Mouse (Mus musculus) thymus, adult 2 months (tissue): Measurements from ENCODE around the gene Tecpr2. TPM values are rescaled to one million over a fixed set of nuclear protein-coding genes. Genes with fewer than 3 reads are reported as not detected.

Source experiments
- DNase-seq: peaks from one replicate; pipeline ENCODE4 v3.0.0; 2021
- H3K27ac ChIP-seq: fragments of 200-500 bp; 2 replicates; pipeline ENCODE4 v1.5.1; 2012; ENCODE audit warnings: low read length, control low read depth; ENCODE audit not compliant: control insufficient read depth, insufficient read depth
- H3K27me3 ChIP-seq: fragments of 200-500 bp; 2 replicates; pipeline ENCODE4 v1.6.1; 2012; ENCODE audit warnings: mild to moderate bottlenecking, low read length, moderate library complexity, mixed read lengths; ENCODE audit not compliant: control insufficient read depth, insufficient read depth
- H3K36me3 ChIP-seq: fragments of 200-500 bp; 2 replicates; pipeline ENCODE4 v1.6.1; 2012; ENCODE audit warnings: mild to moderate bottlenecking, low read length, moderate library complexity; ENCODE audit not compliant: control insufficient read depth, insufficient read depth
- H3K4me1 ChIP-seq: fragments of 200-500 bp; replicated peaks from 2 replicates; pipeline ENCODE4 v1.6.1; 2012; ENCODE audit warnings: low read length; ENCODE audit not compliant: control insufficient read depth, insufficient read depth
- H3K4me3 ChIP-seq: fragments of 200-500 bp; 2 replicates; pipeline ENCODE4 v1.5.1; 2012; ENCODE audit warnings: mild to moderate bottlenecking, low read length, control low read depth, moderate library complexity; ENCODE audit not compliant: control insufficient read depth, insufficient read depth
- CTCF ChIP-seq: fragments of 200-500 bp; IDR thresholded peaks from 2 replicates; pipeline ENCODE4 v1.5.1; 2012; ENCODE audit warnings: mild to moderate bottlenecking, control low read depth, low read length, moderate library complexity, borderline replicate concordance; ENCODE audit not compliant: control insufficient read depth, poor library complexity, insufficient read depth; ENCODE audit errors: extremely low read depth
- POLR2A ChIP-seq: fragments of 200-500 bp; IDR thresholded peaks from 2 replicates; pipeline ENCODE4 v1.6.1; 2012; ENCODE audit warnings: mild to moderate bottlenecking, low read length, control low read depth, moderate library complexity; ENCODE audit not compliant: control insufficient read depth, poor library complexity, insufficient read depth; ENCODE audit errors: extremely low read depth
- WGBS: fragments of 180-500 bp; shearing (Covaris S2); methylation state at CpG from one replicate; pipeline ENCODE4 v1.1.7; 2018; 5-methylcytosine and 5-hydroxymethylcytosine counted together
- polyA plus RNA-seq: library from polyadenylated mRNA; depleted of rRNA; stranded (reverse); fragments of >200 nt; gene quantifications from 2 replicates; pipeline ENCODE4 v1.2.3, GENCODE M21; 2012

Tecpr2 gene
- polyA plus RNA-seq, 1 experiment = 9.3 TPM

GRCm38 (mm10) chr12:110951236-110951635 lies 62.2 kb downstream of the Tecpr2 start:
- Histone ChIP-seq H3K27me3 (no peaks in the 10 kb centered on the region), H3K4me3 (no peak overlapping the region), H3K27ac (no peak overlapping the region), H3K36me3 (no peaks in the 10 kb centered on the region; the same call in 1 of the 2 replicates), H3K4me1 (no peaks in the 10 kb centered on the region)
- WGBS = 88% methylated on average over 7 of the region's 7 CpGs
- no peak for DNase-seq
- no peak for TF ChIP-seq CTCF
- TF ChIP-seq POLR2A = no peak

GRCm38 (mm10) chr12:110952628-110953385 lies 63.7 kb downstream of the Tecpr2 start:
- no peaks in the 10 kb centered on the region; the same call in 1 of the 2 replicates for H3K36me3 ChIP-seq
- 97% methylated on average over 6 of the region's 6 CpGs for WGBS
- no peak for DNase-seq
- no peaks in the 10 kb centered on the region for H3K4me1 ChIP-seq
- no peak overlapping the region for H3K27ac ChIP-seq
- H3K27me3 ChIP-seq = no peaks in the 10 kb centered on the region
- no peak for TF ChIP-seq POLR2A
- no peak for TF ChIP-seq CTCF
- no peak overlapping the region for H3K4me3 ChIP-seq

DNA sequence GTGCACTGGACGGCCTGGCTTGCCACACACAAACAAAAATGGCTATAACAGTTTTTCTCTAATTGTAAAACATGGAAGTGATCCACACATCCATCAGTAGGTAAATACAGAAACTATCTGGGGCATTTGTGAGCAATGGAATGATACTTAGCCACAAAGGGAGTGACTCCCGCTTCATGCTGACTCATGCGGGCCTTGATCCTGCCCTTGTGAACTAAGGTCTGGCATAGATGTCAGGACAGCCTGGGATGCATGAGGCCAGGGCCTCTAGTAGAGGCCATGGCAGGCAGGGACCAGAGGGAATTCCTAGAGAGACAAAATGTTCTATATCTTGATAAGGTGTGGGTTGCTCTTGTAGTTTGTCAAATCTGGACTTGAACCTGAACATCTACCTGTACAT lies 64.4 kb downstream of the Tecpr2 start:
- H3K4me3 ChIP-seq = no peak overlapping the region
- H3K36me3 ChIP-seq = no peaks in the 10 kb centered on the region; the same call in 1 of the 2 replicates
- no peak for DNase-seq

DNA sequence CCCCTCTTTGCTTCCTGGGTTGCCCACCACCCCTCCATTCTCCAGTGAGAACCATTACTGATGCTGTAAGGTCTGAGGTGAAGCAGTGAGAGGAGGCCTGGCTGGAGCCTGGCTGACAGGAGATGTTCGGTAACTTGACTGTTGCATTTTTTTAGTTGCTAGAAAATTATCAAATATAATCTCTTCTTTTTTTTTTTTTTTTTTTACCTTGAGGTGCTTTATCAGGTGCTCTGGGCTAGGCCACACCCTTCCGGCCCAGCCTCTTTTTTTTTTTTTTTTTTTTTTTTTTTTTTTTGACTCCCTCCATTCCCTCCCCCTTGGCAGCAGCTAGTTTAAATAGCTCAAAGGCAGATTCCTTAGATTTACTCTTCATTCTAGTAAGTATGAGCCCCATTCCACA lies 64.8 kb downstream of the Tecpr2 start:
- TF ChIP-seq POLR2A (no peak), CTCF (no peak)
- Histone ChIP-seq H3K4me3 (no peak overlapping the region), H3K27ac (no peak overlapping the region), H3K36me3 (no peaks in the 10 kb centered on the region), H3K27me3 (no peaks in the 10 kb centered on the region), H3K4me1 (no peaks in the 10 kb centered on the region)
- WGBS = 85% methylated on average over 2 of the region's 2 CpGs
- DNase-seq = no peak

More for the DNA sequence above, 64.4 kb downstream of the Tecpr2 start:
- Histone ChIP-seq H3K4me1 (no peaks in the 10 kb centered on the region), H3K27me3 (no peaks in the 10 kb centered on the region), H3K27ac (no peak overlapping the region)
- TF ChIP-seq CTCF (no peak), POLR2A (no peak)
- 94% methylated on average over 3 of the region's 3 CpGs for WGBS

GRCm38 (mm10) chr12:110954351-110954991 lies 65.4 kb downstream of the Tecpr2 start:
- Histone ChIP-seq H3K4me3 (no peak overlapping the region), H3K4me1 (no peaks in the 10 kb centered on the region), H3K27ac (no peak overlapping the region), H3K36me3 (no peaks in the 10 kb centered on the region), H3K27me3 (no peaks in the 10 kb centered on the region)
- TF ChIP-seq CTCF (no peak), POLR2A (no peak)
- 93% methylated on average over 4 of the region's 4 CpGs for WGBS
- no peak for DNase-seq

DNA sequence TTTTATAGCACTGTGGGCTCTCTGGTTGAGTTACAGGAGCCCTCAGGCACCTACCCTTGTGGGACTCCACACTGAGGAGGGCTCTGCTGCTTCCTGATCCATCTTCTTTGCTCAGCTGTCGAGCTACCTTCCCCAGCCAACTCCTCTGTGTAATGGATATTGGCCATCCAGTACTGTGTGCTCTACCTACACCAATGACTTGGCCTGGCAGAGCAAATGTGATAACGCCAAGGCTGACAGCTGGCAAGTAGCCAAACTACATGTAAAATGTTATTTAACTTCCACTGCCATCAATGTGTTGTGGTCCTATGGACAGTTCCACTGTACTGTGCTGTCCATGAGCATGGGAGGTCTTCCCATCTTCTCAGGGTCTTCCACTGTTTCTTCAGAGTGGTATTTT lies 72.9 kb downstream of the Tecpr2 start:
- TF ChIP-seq POLR2A (no peak), CTCF (no peak)
- no peak overlapping the region for H3K4me3 ChIP-seq
- DNase-seq = no peak
- H3K4me1 ChIP-seq = no peaks in the 10 kb centered on the region
- H3K27ac ChIP-seq = no peak overlapping the region
- no peaks in the 10 kb centered on the region for H3K27me3 ChIP-seq
- WGBS = 91% methylated on average over 2 of the region's 2 CpGs
- no peaks in the 10 kb centered on the region for H3K36me3 ChIP-seq
